Mouse (Mus musculus) telencephalon, adult 2 months (tissue): ENCODE measurements around the gene Kcnmb1.
A peak's percentile ranks its signal among the peaks of the same experiment; 100 is the strongest.

ENCODE experiments used
- DNase-seq: peaks from one replicate; pipeline ENCODE4 v3.0.0-alpha.2; 2011; ENCODE audit warnings: low read depth, low spot score

Gene Kcnmb1

GRCm38 (mm10) chr11:34000416-34000815, 37.6 kb downstream of the Kcnmb1 start:
- DNase-seq: no peak

- no peak for DNase-seq
These were observed 39.3 kb downstream of the Kcnmb1 start for GRCm38 (mm10) chr11:34001938-34002592.

- no peak for DNase-seq
These were observed 39.8 kb downstream of the Kcnmb1 start for GRCm38 (mm10) chr11:34002593-34002965.

- no peak for DNase-seq
These were observed 44.8 kb downstream of the Kcnmb1 start for GRCm38 (mm10) chr11:34007616-34008015.

- no peak for DNase-seq
These were observed 45.4 kb downstream of the Kcnmb1 start for GRCm38 (mm10) chr11:34008214-34008613.

GRCm38 (mm10) chr11:34008702-34009101, 45.9 kb downstream of the Kcnmb1 start:
- peak; percentile 22 for DNase-seq

- no peak for DNase-seq
These were observed 46.7 kb downstream of the Kcnmb1 start for GRCm38 (mm10) chr11:34009316-34010087.

GRCm38 (mm10) chr11:34010133-34010858, 47.5 kb downstream of the Kcnmb1 start:
- no peak for DNase-seq

GRCm38 (mm10) chr11:34010859-34011172, 48.0 kb downstream of the Kcnmb1 start:
- peak; percentile 44 for DNase-seq

GRCm38 (mm10) chr11:34012007-34012652, 49.3 kb downstream of the Kcnmb1 start:
- no peak for DNase-seq
